Mouse (Mus musculus) kidney, embryonic 14.5 days (tissue): ENCODE measurements at regions not wholly inside any gene's neighbourhood (a gene's known extent, or its start where the extent isn't known, plus 50 kb on each side); places are given as distances from the start of the nearest gene placed in this dataset.
"Not testable (repeated sequence)": the region's sequence is repeated elsewhere in the genome, so short reads cannot be mapped to it uniquely, and the experiment has no call there.

ENCODE experiments used
- ATAC-seq: fragments of 200-750 bp; cut with Nextera tagmentation; 2 replicates; pipeline ENCODE4 v1.8.0; 2017; ENCODE audit warnings: moderate number of reproducible peaks, mild to moderate bottlenecking, moderate TSS enrichment, moderate library complexity; ENCODE audit not compliant: low FRiP score, low TSS enrichment
- H3K27ac ChIP-seq: fragments of 300-500 bp; sonication (generic); 2 replicates; pipeline ENCODE4 v1.5.1; 2014; ENCODE audit warnings: low read depth, mild to moderate bottlenecking, low read length, moderate library complexity, mixed read lengths
- H3K27me3 ChIP-seq: fragments of 300-500 bp; sonication (generic); 2 replicates; pipeline ENCODE4 v1.6.1; 2014; ENCODE audit warnings: mild to moderate bottlenecking, low read length; ENCODE audit not compliant: control insufficient read depth, insufficient read depth
- H3K36me3 ChIP-seq: fragments of 300-500 bp; sonication (generic); 2 replicates; pipeline ENCODE4 v1.6.1; 2014; ENCODE audit warnings: low read length, mixed read lengths; ENCODE audit not compliant: control insufficient read depth, insufficient read depth
- H3K4me1 ChIP-seq: fragments of 300-500 bp; sonication (generic); 2 replicates; pipeline ENCODE4 v1.6.1; 2014; ENCODE audit warnings: low read length, mixed read lengths; ENCODE audit not compliant: control insufficient read depth, insufficient read depth
- H3K4me2 ChIP-seq: fragments of 300-500 bp; sonication (generic); replicated peaks from 2 replicates; pipeline ENCODE4 v1.6.1; 2014; ENCODE audit warnings: low read depth, mild to moderate bottlenecking, low read length
- H3K4me3 ChIP-seq: fragments of 300-500 bp; sonication (generic); 2 replicates; pipeline ENCODE4 v1.5.1; 2014; ENCODE audit warnings: mild to moderate bottlenecking, low read length
- H3K9ac ChIP-seq: fragments of 300-500 bp; sonication (generic); 2 replicates; pipeline ENCODE4 v1.6.1; 2014; ENCODE audit warnings: low read depth, mild to moderate bottlenecking, low read length, moderate library complexity
- H3K9me3 ChIP-seq: fragments of 300-500 bp; sonication (generic); 2 replicates; pipeline ENCODE4 v1.6.1; 2016; ENCODE audit warnings: low read length; ENCODE audit not compliant: control insufficient read depth
- WGBS: fragments of 180-500 bp; shearing (Covaris S2); extraction: QIAGEN DNeasy Blood & Tissue Kit; methylation state at CpG from one replicate; pipeline ENCODE4 v1.1.7; 2014; 5-methylcytosine and 5-hydroxymethylcytosine counted together

GRCm38 (mm10) chr2:57185151-57185550, 52.3 kb upstream of the Gpd2 start:
- no peaks in the 10 kb centered on the region for H3K36me3 ChIP-seq
- H3K4me3 ChIP-seq, result no peak overlapping the region
- H3K9me3 ChIP-seq, result no peaks in the 10 kb centered on the region
- no peak overlapping the region for H3K27ac ChIP-seq
- H3K4me2 ChIP-seq, result no peak overlapping the region
- ATAC-seq, result no peak
- WGBS, result 8% methylated on average over 1 of the region's 1 CpGs
- no peaks in the 10 kb centered on the region for H3K27me3 ChIP-seq
- H3K4me1 ChIP-seq, result peaks cover 3% of the 10 kb centered on the region; the same call in 1 of the 2 replicates
- no peak overlapping the region for H3K9ac ChIP-seq

- not testable (repeated sequence) for H3K36me3 ChIP-seq, H3K4me3 ChIP-seq, H3K27ac ChIP-seq, H3K27me3 ChIP-seq, H3K9me3 ChIP-seq, H3K4me1 ChIP-seq, ATAC-seq, H3K4me2 ChIP-seq, H3K9ac ChIP-seq
- WGBS, result 71% methylated on average over 3 of the region's 3 CpGs
These were observed 54.3 kb upstream of the Gpd2 start for GRCm38 (mm10) chr2:57183108-57183507.

GRCm38 (mm10) chr2:57181692-57182541, 55.5 kb upstream of the Gpd2 start:
- WGBS, result under 1% methylated on average over 37 of the region's 37 CpGs
- H3K36me3 ChIP-seq, result no peaks in the 10 kb centered on the region
- H3K9me3 ChIP-seq, result no peaks in the 10 kb centered on the region
- H3K4me3 ChIP-seq, result peak overlapping the region; percentile 65
- ATAC-seq, result peak; percentile 98
- H3K27me3 ChIP-seq, result no peaks in the 10 kb centered on the region
- peaks cover 3% of the 10 kb centered on the region; the same call in 1 of the 2 replicates for H3K4me1 ChIP-seq
- H3K4me2 ChIP-seq, result peak overlapping the region; percentile 44
- peak overlapping the region; percentile 61; the same call in 1 of the 2 replicates for H3K9ac ChIP-seq
- H3K27ac ChIP-seq, result peak overlapping the region; percentile 90

- no peaks in the 10 kb centered on the region for H3K9me3 ChIP-seq
- H3K27me3 ChIP-seq, result no peaks in the 10 kb centered on the region
- H3K4me3 ChIP-seq, result peak overlapping the region; percentile 65
- no peak for ATAC-seq
- peak overlapping the region; percentile 61; the same call in 1 of the 2 replicates for H3K9ac ChIP-seq
- no peak overlapping the region; the same call in 1 of the 2 replicates for H3K27ac ChIP-seq
- no peaks in the 10 kb centered on the region for H3K36me3 ChIP-seq
- 11% methylated on average over 4 of the region's 4 CpGs for WGBS
- peak overlapping the region; percentile 44 for H3K4me2 ChIP-seq
- peaks cover 3% of the 10 kb centered on the region; the same call in 1 of the 2 replicates for H3K4me1 ChIP-seq
These were observed 56.1 kb upstream of the Gpd2 start for GRCm38 (mm10) chr2:57181350-57181691.

GRCm38 (mm10) chr2:57178056-57178455, 54.3 kb upstream of the Nr4a2 start:
- no peaks in the 10 kb centered on the region for H3K9me3 ChIP-seq
- peaks cover 3% of the 10 kb centered on the region; the same call in 1 of the 2 replicates for H3K4me1 ChIP-seq
- H3K27ac ChIP-seq, result no peak overlapping the region
- H3K4me3 ChIP-seq, result no peak overlapping the region
- no peak overlapping the region for H3K4me2 ChIP-seq
- H3K36me3 ChIP-seq, result no peaks in the 10 kb centered on the region
- WGBS, result 77% methylated on average over 6 of the region's 6 CpGs
- H3K27me3 ChIP-seq, result no peaks in the 10 kb centered on the region
- no peak for ATAC-seq
- H3K9ac ChIP-seq, result no peak overlapping the region

- ATAC-seq, result no peak
- no peak overlapping the region for H3K9ac ChIP-seq
- 82% methylated on average over 7 of the region's 7 CpGs for WGBS
- no peak overlapping the region for H3K4me2 ChIP-seq
- H3K36me3 ChIP-seq, result no peaks in the 10 kb centered on the region
- H3K4me3 ChIP-seq, result no peak overlapping the region
- H3K27ac ChIP-seq, result no peak overlapping the region
- no peaks in the 10 kb centered on the region for H3K9me3 ChIP-seq
- H3K4me1 ChIP-seq, result peaks cover 3% of the 10 kb centered on the region; the same call in 1 of the 2 replicates
- no peaks in the 10 kb centered on the region for H3K27me3 ChIP-seq
These were observed 52.7 kb upstream of the Nr4a2 start for GRCm38 (mm10) chr2:57176547-57176946.

- 74% methylated on average over 1 of the region's 1 CpGs for WGBS
- H3K4me1 ChIP-seq, result no peaks in the 10 kb centered on the region
- H3K27me3 ChIP-seq, result no peaks in the 10 kb centered on the region
- H3K36me3 ChIP-seq, result no peaks in the 10 kb centered on the region
- no peak overlapping the region for H3K27ac ChIP-seq
- no peaks in the 10 kb centered on the region for H3K9me3 ChIP-seq
- no peak overlapping the region for H3K4me2 ChIP-seq
- H3K9ac ChIP-seq, result no peak overlapping the region
- no peak for ATAC-seq
- no peak overlapping the region for H3K4me3 ChIP-seq
These were observed 51.4 kb upstream of the Nr4a2 start for GRCm38 (mm10) chr2:57175219-57175618.
